Comparison of ENCODE assay signal across 9 mouse cellular contexts in the genomic region with DNA sequence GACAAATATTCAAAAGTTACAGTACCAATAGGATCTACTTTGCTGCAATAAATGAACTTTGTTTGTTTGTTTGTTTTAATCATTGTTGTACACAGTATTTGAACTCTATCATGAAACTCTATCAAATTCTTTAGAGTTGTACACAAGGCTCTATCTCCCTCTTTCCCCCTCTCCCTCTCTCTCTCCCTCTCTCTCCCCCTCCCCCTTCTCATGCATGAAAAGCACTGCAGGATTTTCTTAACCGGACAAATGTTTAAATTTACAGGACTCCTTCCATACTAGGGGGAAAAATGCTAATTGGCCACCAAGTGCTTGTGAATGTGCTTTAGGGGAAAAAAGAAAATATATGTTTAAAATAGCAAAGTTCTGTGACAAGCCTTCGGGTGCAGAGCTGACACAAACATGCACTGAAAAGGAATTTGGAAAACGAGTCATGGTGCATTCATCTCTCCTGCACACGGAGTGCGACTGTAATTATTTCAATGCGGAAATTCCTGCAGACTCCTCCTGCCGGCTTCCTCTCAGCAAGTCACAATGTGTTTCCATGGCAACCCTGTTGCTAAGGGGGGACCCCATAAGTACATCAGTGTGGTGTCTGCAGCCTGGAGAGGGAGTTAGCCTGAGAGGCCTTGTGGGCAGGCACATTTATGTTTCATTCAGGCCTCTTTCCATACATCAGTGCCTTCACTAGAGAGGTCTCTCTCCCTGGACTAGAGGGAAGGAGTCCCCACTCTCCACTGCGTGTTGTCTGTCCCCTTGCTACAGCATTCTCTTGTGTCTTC. TPM values are rescaled to one million over a fixed set of nuclear protein-coding genes. Genes with fewer than 3 reads are reported as not detected.
DNase-seq lines count a peak whose midpoint lies in the region; ATAC-seq and TF ChIP-seq lines count a peak whose summit lies in the region.
"Had no signal": no experiment of that assay in that cellular context is flagged by ENCODE, and none has a peak within 500 bp of the region (broad histone marks: within the 10 kb centered on the region; RNA-seq: fewer than 3 reads in every experiment).

No protein-coding gene starts in this region.

- no peaks in the 10 kb centered on the region for H3K36me3 ChIP-seq in embryonic facial prominence, embryonic 11.5 days (replicated peaks; ENCODE audit: control insufficient read depth, insufficient read depth, low read depth, low read length)
- H3K36me3 ChIP-seq in hindbrain, embryonic 15.5 days = no peaks in the 10 kb centered on the region
- no peaks in the 10 kb centered on the region for H3K36me3 ChIP-seq in midbrain, postnatal 0 days (ENCODE audit: insufficient read depth, low read length)
- H3K36me3 ChIP-seq in heart, embryonic 10.5 days = no peaks in the 10 kb centered on the region
- H3K36me3 ChIP-seq: liver, embryonic 15.5 days had no signal

- no peak overlapping the region for H3K9ac ChIP-seq in embryonic facial prominence, embryonic 11.5 days (replicated peaks; ENCODE audit: low read length)
- no peak overlapping the region for H3K9ac ChIP-seq in hindbrain, embryonic 15.5 days
- H3K9ac ChIP-seq in midbrain, postnatal 0 days (replicated peaks; ENCODE audit: low read length, poor library complexity, severe bottlenecking) = 0 out of 2 replicates have a peak overlapping the region, but pooled peaks have one; percentile 5
- H3K9ac ChIP-seq: liver, embryonic 15.5 days had no signal

- H3K4me3 ChIP-seq in embryonic facial prominence, embryonic 11.5 days (ENCODE audit: low read depth, low read length) = no peak overlapping the region
- peak overlapping the region; percentile 10 for H3K4me3 ChIP-seq in hindbrain, embryonic 15.5 days
- 0 out of 2 replicates have a peak overlapping the region, but pooled peaks have one; percentile 0 for H3K4me3 ChIP-seq in midbrain, postnatal 0 days (ENCODE audit: low read depth, low read length)
- no peak overlapping the region for H3K4me3 ChIP-seq in heart, embryonic 10.5 days
- H3K4me3 ChIP-seq: liver, embryonic 15.5 days had no signal

- no peak for TF ChIP-seq POLR2A in brain, embryonic 14.5 days (IDR thresholded peaks at IDR 0.05; ENCODE audit: borderline replicate concordance, extremely low read depth, insufficient read depth, insufficient read length, poor library complexity, severe bottlenecking)

- no peaks in the 10 kb centered on the region for H3K27me3 ChIP-seq in embryonic facial prominence, embryonic 11.5 days (ENCODE audit: control insufficient read depth, insufficient read depth, low read length)
- H3K27me3 ChIP-seq in hindbrain, embryonic 15.5 days = no peaks in the 10 kb centered on the region
- no peaks in the 10 kb centered on the region for H3K27me3 ChIP-seq in midbrain, postnatal 0 days (ENCODE audit: insufficient read depth, low read length)
- H3K27me3 ChIP-seq in heart, embryonic 10.5 days (ENCODE audit: insufficient read depth, poor library complexity, severe bottlenecking) = no peaks in the 10 kb centered on the region

- H3K4me2 ChIP-seq in embryonic facial prominence, embryonic 11.5 days (ENCODE audit: low read depth, low read length) = no peak overlapping the region
- peak overlapping the region; percentile 41 for H3K4me2 ChIP-seq in hindbrain, embryonic 15.5 days
- H3K4me2 ChIP-seq in midbrain, postnatal 0 days (ENCODE audit: low read depth, low read length, poor library complexity, severe bottlenecking) = peak overlapping the region; percentile 25
- H3K4me2 ChIP-seq: liver, embryonic 15.5 days had no signal

- H3K27ac ChIP-seq in embryonic facial prominence, embryonic 11.5 days (replicated peaks; ENCODE audit: low read depth, low read length) = no peak overlapping the region
- peak overlapping the region; percentile 75 for H3K27ac ChIP-seq in hindbrain, embryonic 15.5 days (replicated peaks)
- peak overlapping the region; percentile 74 for H3K27ac ChIP-seq in midbrain, postnatal 0 days (ENCODE audit: low read depth, low read length)
- H3K27ac ChIP-seq in heart, embryonic 10.5 days = no peak overlapping the region
- H3K27ac ChIP-seq: liver, embryonic 15.5 days had no signal

- DNase-seq in brain, embryonic 14.5 days (ENCODE audit: low read depth) = peak; percentile 98
- DNase-seq in embryonic facial prominence, embryonic 11.5 days (ENCODE audit: low spot score) = peak; percentile 95
- peak; percentile 94 for DNase-seq in midbrain, postnatal 0 days (ENCODE audit: low spot score)
- DNase-seq in thymus, postnatal 25 days = no peak
- DNase-seq in heart, embryonic 10.5 days (ENCODE audit: low spot score) = no peak
- no peak for DNase-seq in thymus, postnatal 10 days (ENCODE audit: low spot score in 2 of 2)
- no peak for DNase-seq in heart, adult 8-10 months (ENCODE audit: low spot score)

- 7% methylated on average over 8 of the region's 8 CpGs for WGBS in embryonic facial prominence, embryonic 11.5 days
- 1% methylated on average over 8 of the region's 8 CpGs for whole genome bisulfite sequencing in hindbrain, embryonic 15.5 days
- WGBS in midbrain, postnatal 0 days = 1% methylated on average over 8 of the region's 8 CpGs
- 27% methylated on average over 8 of the region's 8 CpGs for WGBS in heart, embryonic 10.5 days

- H3K9me3 ChIP-seq in embryonic facial prominence, embryonic 11.5 days (replicated peaks; ENCODE audit: control insufficient read depth, low read length) = no peaks in the 10 kb centered on the region
- no peaks in the 10 kb centered on the region for H3K9me3 ChIP-seq in hindbrain, embryonic 15.5 days
- no peaks in the 10 kb centered on the region for H3K9me3 ChIP-seq in midbrain, postnatal 0 days (ENCODE audit: low read length)
- no peaks in the 10 kb centered on the region for H3K9me3 ChIP-seq in heart, embryonic 10.5 days
- H3K9me3 ChIP-seq: liver, embryonic 15.5 days had no signal

- peak; percentile 7; the same call in 1 of the 2 replicates for TF ChIP-seq CTCF in brain, embryonic 14.5 days (IDR thresholded peaks at IDR 0.05; ENCODE audit: borderline replicate concordance, extremely low read depth, insufficient read depth, insufficient read length)
- peak; percentile 53 for TF ChIP-seq CTCF in midbrain, postnatal 0 days (IDR thresholded peaks at IDR 0.05)

- ATAC-seq in embryonic facial prominence, embryonic 11.5 days (replicated peaks; ENCODE audit: insufficient number of reproducible peaks, low FRiP score, low TSS enrichment, low read depth) = peak; percentile 86
- peak; percentile 95 for ATAC-seq in hindbrain, embryonic 15.5 days (ENCODE audit: low FRiP score, low read depth)
- peak; percentile 90 for ATAC-seq in midbrain, postnatal 0 days (ENCODE audit: low FRiP score)

- H3K4me1 ChIP-seq in embryonic facial prominence, embryonic 11.5 days (ENCODE audit: control insufficient read depth, insufficient read depth, low read length) = no peaks in the 10 kb centered on the region
- peaks cover 21% of the 10 kb centered on the region for H3K4me1 ChIP-seq in hindbrain, embryonic 15.5 days (replicated peaks)
- H3K4me1 ChIP-seq in midbrain, postnatal 0 days (ENCODE audit: insufficient read depth, low read length) = peaks cover 15% of the 10 kb centered on the region; the same call in 1 of the 2 replicates
- peaks cover 8% of the 10 kb centered on the region; the same call in 1 of the 2 replicates for H3K4me1 ChIP-seq in heart, embryonic 10.5 days
- H3K4me1 ChIP-seq: liver, embryonic 15.5 days had no signal

RNA-seq across cellular contexts. Expression of a gene that starts 11.2 kb away (rescaled TPM):
- 13.9 and 17.4 TPM in 2 replicates for polyA plus RNA-seq in brain, embryonic 14.5 days (2012; rRNA removed)
- polyA plus RNA-seq in embryonic facial prominence, embryonic 11.5 days (2014; fragmentation: Nextera tagmentation; extraction: Ambion mirVana) = 1.9 and 2.5 TPM in 2 replicates
- polyA plus RNA-seq in hindbrain, embryonic 15.5 days (2015; fragmentation: Nextera tagmentation; extraction: Ambion mirVana) = 7.3 and 8.4 TPM in 2 replicates
- 110 and 119 TPM in 2 replicates for total RNA-seq in midbrain, postnatal 0 days (2014; rRNA removed)
- polyA plus RNA-seq in midbrain, postnatal 0 days (2015; fragmentation: Nextera tagmentation; extraction: Ambion mirVana) = 9.1 and 10.4 TPM in 2 replicates
- 0.15 and 0.30 TPM in 2 replicates for polyA plus RNA-seq in heart, embryonic 10.5 days (2016; fragmentation: Nextera tagmentation; extraction: Ambion mirVana)
- total RNA-seq in heart, adult 8-10 months (2022) = 1 to 10 TPM; 1.7 to 2.1 (median 1.8) TPM
- polyA plus RNA-seq: liver, embryonic 15.5 days had no signal

Comparison
In these comparisons a context has a peak if more than half of its experiments do, and no peak if none do; other contexts are left out.
1. DNase-seq: peak in brain, embryonic 14.5 days (single experiment), embryonic facial prominence, embryonic 11.5 days (single experiment) and midbrain, postnatal 0 days (single experiment); none in thymus, postnatal 25 days (single experiment), heart, embryonic 10.5 days (single experiment), thymus, postnatal 10 days (0 of 2) and heart, adult 8-10 months (single experiment).
2. H3K27ac ChIP-seq: peak in hindbrain, embryonic 15.5 days (single experiment) and midbrain, postnatal 0 days (single experiment); none in embryonic facial prominence, embryonic 11.5 days (single experiment) and heart, embryonic 10.5 days (single experiment).
3. H3K4me3 ChIP-seq: peak in hindbrain, embryonic 15.5 days (single experiment) and midbrain, postnatal 0 days (single experiment); none in embryonic facial prominence, embryonic 11.5 days (single experiment) and heart, embryonic 10.5 days (single experiment).
4. Peak in every context shown above with its lines, with median percentiles within 50 percentile points of each other: ATAC-seq.